Mouse (Mus musculus): ENCODE measurements around the gene Gm5065. TPM values are rescaled to one million over a fixed set of nuclear protein-coding genes. Genes with fewer than 3 reads are reported as not detected.

The Gm5065 gene
- polyA plus RNA-seq (2015; fragmentation: Nextera tagmentation; extraction: Ambion mirVana) = not detected in 2 replicates

DNA sequence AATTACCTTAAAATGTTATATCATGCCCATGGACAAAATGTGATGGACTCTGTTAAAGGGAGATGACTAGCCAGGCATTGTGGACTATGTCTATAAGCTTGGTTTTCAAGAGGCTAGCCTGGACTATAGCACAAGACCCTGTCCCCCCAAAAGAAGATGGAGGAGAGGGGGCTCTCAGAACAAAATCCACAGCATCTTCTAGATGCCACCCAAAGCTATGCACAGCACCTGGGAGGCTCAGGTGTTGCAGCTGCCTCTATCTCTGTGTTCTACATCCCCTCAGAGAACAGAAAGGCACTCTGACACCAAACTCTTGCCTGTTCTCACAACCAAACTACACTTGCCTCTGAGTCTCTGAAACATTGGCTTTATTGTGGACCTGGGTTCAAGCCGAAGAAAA, at the start of gene Gm5065:
TSS of gene Gm5065 (plus strand) at position 301 of the 400 bp plus-strand sequence.
- WGBS (ENCODE audit: insufficient replicate concordance) = 60% methylated on average over 1 of the region's 1 CpGs
- Histone ChIP-seq H3K36me3 (replicated peaks) (no peaks in the 10 kb centered on the region), H3K9me3 (replicated peaks) (no peaks in the 10 kb centered on the region), H3K27ac (replicated peaks) (no peak within 1 kb of the TSS), H3K4me3 (replicated peaks) (no peak within 1 kb of the TSS), H3K4me2 (no peak within 1 kb of the TSS), H3K4me1 (replicated peaks) (no peaks in the 10 kb centered on the region), H3K27me3 (no peaks in the 10 kb centered on the region), H3K9ac (no peak within 1 kb of the TSS)
- no peak for ATAC-seq (ENCODE audit: insufficient read depth)

DNA sequence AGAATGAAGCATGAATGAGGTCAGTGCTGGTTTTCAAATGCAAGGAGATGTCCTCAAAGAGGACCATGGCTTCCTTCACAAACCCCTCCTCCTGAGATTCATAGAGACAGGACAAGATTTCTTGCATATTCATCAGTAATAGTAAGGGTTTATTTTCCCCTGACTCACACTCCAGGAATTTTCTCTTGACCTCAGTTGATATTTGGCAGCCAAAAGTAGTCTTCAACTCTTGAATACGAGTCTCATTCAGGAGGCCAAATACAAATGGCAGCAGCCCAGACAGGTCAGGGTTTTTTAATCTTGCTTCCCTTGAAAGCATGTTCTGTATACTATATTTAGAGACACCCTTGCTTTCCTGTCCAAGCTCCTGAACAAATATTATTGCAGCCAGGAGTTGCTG, 22.8 kb upstream of the Gm5065 start:
- Histone ChIP-seq H3K4me1 (replicated peaks) (no peaks in the 10 kb centered on the region), H3K27me3 (no peaks in the 10 kb centered on the region), H3K4me2 (no peak overlapping the region), H3K27ac (replicated peaks) (no peak overlapping the region), H3K4me3 (replicated peaks) (no peak overlapping the region), H3K9me3 (replicated peaks) (no peaks in the 10 kb centered on the region), H3K36me3 (replicated peaks) (no peaks in the 10 kb centered on the region), H3K9ac (no peak overlapping the region)
- 63% methylated on average over 1 of the region's 1 CpGs for WGBS (ENCODE audit: insufficient replicate concordance)
- ATAC-seq (ENCODE audit: insufficient read depth) = no peak

GRCm38 (mm10) chr7:5350935-5351334, 598 bp downstream of the Gm5065 start, which contains the start of gene Nlrp2:
Gene Nlrp2, minus strand, starts transcription at chr7:5351035.
- H3K27me3 ChIP-seq = no peaks in the 10 kb centered on the region

DNA sequence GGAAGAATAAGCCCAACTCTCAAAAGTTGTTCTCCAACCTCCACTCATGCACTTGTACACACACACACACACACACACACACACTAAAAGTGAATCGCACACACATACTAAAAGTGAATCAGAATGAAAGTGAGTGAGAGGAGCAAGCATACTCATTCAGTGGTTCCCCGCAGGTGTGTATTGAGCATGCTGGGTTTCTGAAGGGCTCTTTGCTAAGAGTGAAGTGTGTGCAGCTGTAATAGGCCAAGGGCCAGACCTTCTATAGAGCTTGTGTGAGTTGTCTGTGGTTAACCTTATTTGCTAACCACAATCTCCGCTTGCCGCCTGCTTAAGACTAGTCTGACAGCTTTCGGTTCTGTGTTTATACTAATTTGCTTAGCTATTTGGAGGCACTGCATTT, 13.3 kb downstream of the Gm5065 start:
- no peak overlapping the region for H3K4me3 ChIP-seq (replicated peaks)
- H3K9ac ChIP-seq = no peak overlapping the region
- no peak overlapping the region for H3K4me2 ChIP-seq
- ATAC-seq (ENCODE audit: insufficient read depth) = no peak
- H3K27ac ChIP-seq (replicated peaks) = no peak overlapping the region
- H3K27me3 ChIP-seq = no peaks in the 10 kb centered on the region
- peaks cover 6% of the 10 kb centered on the region; the same call in 1 of the 2 replicates for H3K9me3 ChIP-seq (replicated peaks)
- H3K36me3 ChIP-seq (replicated peaks) = no peaks in the 10 kb centered on the region
- H3K4me1 ChIP-seq (replicated peaks) = no peaks in the 10 kb centered on the region
- WGBS (ENCODE audit: insufficient replicate concordance) = 78% methylated on average over 5 of the region's 5 CpGs

More at GRCm38 (mm10) chr7:5350935-5351334, 598 bp downstream of the Gm5065 start, which contains the start of gene Nlrp2:
- no peak within 1 kb of the TSS for H3K4me2 ChIP-seq
- no peaks in the 10 kb centered on the region for H3K36me3 ChIP-seq (replicated peaks)
- no peaks in the 10 kb centered on the region for H3K4me1 ChIP-seq (replicated peaks)
- WGBS (ENCODE audit: insufficient replicate concordance) = 57% methylated on average over 4 of the region's 4 CpGs
- H3K27ac ChIP-seq (replicated peaks) = no peak within 1 kb of the TSS
- H3K9ac ChIP-seq = no peak within 1 kb of the TSS
- H3K4me3 ChIP-seq (replicated peaks) = no peak within 1 kb of the TSS
- H3K9me3 ChIP-seq (replicated peaks) = no peaks in the 10 kb centered on the region
- no peak for ATAC-seq (ENCODE audit: insufficient read depth)

GRCm38 (mm10) chr7:5366724-5367123, 16.4 kb downstream of the Gm5065 start:
- no peaks in the 10 kb centered on the region for H3K4me1 ChIP-seq (replicated peaks)
- H3K36me3 ChIP-seq (replicated peaks) = no peaks in the 10 kb centered on the region
- no peak overlapping the region for H3K27ac ChIP-seq (replicated peaks)
- H3K9ac ChIP-seq = no peak overlapping the region
- no peak overlapping the region for H3K4me3 ChIP-seq (replicated peaks)
- 51% methylated on average over 2 of the region's 2 CpGs for WGBS (ENCODE audit: insufficient replicate concordance)
- no peaks in the 10 kb centered on the region for H3K27me3 ChIP-seq
- no peak for ATAC-seq (ENCODE audit: insufficient read depth)
- peaks cover 3% of the 10 kb centered on the region; the same call in 1 of the 2 replicates for H3K9me3 ChIP-seq (replicated peaks)
- H3K4me2 ChIP-seq = no peak overlapping the region

- Histone ChIP-seq H3K4me1 (replicated peaks) (no peaks in the 10 kb centered on the region), H3K9me3 (replicated peaks) (0 out of 2 replicates have a peak, but pooled peaks cover 2% of the 10 kb centered on the region), H3K36me3 (replicated peaks) (no peaks in the 10 kb centered on the region), H3K4me2 (no peak overlapping the region), H3K9ac (no peak overlapping the region), H3K27me3 (no peaks in the 10 kb centered on the region), H3K4me3 (replicated peaks) (no peak overlapping the region), H3K27ac (replicated peaks) (no peak overlapping the region)
- ATAC-seq (ENCODE audit: insufficient read depth) = no peak
- WGBS (ENCODE audit: insufficient replicate concordance) = 17% methylated on average over 2 of the region's 2 CpGs
Measured at GRCm38 (mm10) chr7:5406201-5406600, 55.9 kb downstream of the Gm5065 start.

Other genes starting within 250 kb of the Gm5065 start
- not detected in 2 replicates for gene Rfpl4, start 233.6 kb upstream of the Gm5065 start, polyA plus RNA-seq (2015; fragmentation: Nextera tagmentation; extraction: Ambion mirVana)
- gene Rasl2-9, start 224.6 kb upstream of the Gm5065 start, polyA plus RNA-seq (2015; fragmentation: Nextera tagmentation; extraction: Ambion mirVana) = 0.18 and 0.21 TPM in 2 replicates
- gene Vmn1r55, start 200.9 kb upstream of the Gm5065 start, polyA plus RNA-seq (2015; fragmentation: Nextera tagmentation; extraction: Ambion mirVana) = not detected in 2 replicates
- not detected in 2 replicates for gene Vmn1r56, start 153.8 kb upstream of the Gm5065 start, polyA plus RNA-seq (2015; fragmentation: Nextera tagmentation; extraction: Ambion mirVana)
- not detected in 2 replicates for gene Vmn1r57, start 132.0 kb upstream of the Gm5065 start, polyA plus RNA-seq (2015; fragmentation: Nextera tagmentation; extraction: Ambion mirVana)
- not detected in 2 replicates for gene Nlrp2, start 498 bp downstream of the Gm5065 start, polyA plus RNA-seq (2015; fragmentation: Nextera tagmentation; extraction: Ambion mirVana)
- gene Vmn1r58, start 62.9 kb downstream of the Gm5065 start, polyA plus RNA-seq (2015; fragmentation: Nextera tagmentation; extraction: Ambion mirVana) = not detected in 2 replicates
- not detected in 2 replicates for gene Vmn1r59, start 106.2 kb downstream of the Gm5065 start, polyA plus RNA-seq (2015; fragmentation: Nextera tagmentation; extraction: Ambion mirVana)
- gene Vmn2r28, start 143.4 kb downstream of the Gm5065 start, polyA plus RNA-seq (2015; fragmentation: Nextera tagmentation; extraction: Ambion mirVana) = not detected in 2 replicates
- not detected in 2 replicates for gene Vmn1r60, start 196.8 kb downstream of the Gm5065 start, polyA plus RNA-seq (2015; fragmentation: Nextera tagmentation; extraction: Ambion mirVana)